Mouse (Mus musculus): ENCODE data around the gene Tex13c1.

The Tex13c1 gene

DNA sequence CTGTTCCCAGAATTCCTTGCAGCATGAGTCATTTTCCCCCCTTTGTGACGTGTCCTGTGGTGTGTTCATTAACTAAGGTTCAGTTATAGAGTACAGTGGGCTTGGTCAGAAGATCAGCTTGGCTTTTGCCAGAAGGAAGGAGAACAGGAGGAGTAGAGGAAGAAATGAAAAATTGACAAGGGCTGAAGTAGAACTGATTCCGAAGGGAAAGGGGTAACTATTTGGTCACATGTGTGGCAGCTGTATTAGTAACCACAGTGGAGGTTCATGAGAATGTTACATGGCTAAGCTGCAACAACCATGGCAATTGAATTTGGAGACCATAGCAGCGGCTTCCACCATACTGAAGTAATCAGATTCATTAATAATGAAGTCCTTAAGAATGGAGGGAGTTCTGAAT is at the start of gene Tex13c1:
TSS of gene Tex13c1 (plus strand) at position 301 of the 400 bp plus-strand sequence.
- no peak for DNase-seq
